Mouse (Mus musculus) kidney, postnatal 0 days (tissue): ENCODE measurements around the gene Nsg2. TPM values are rescaled to one million over a fixed set of nuclear protein-coding genes. Genes with fewer than 3 reads are reported as not detected.

Source experiments
- ATAC-seq: fragments of 200-750 bp; cut with Nextera tagmentation; replicated peaks from 2 replicates; pipeline ENCODE4 v1.8.0; 2017; ENCODE audit warnings: low read depth, moderate number of reproducible peaks, moderate TSS enrichment, moderate library complexity; ENCODE audit not compliant: low FRiP score
- DNase-seq: peaks from one replicate; pipeline ENCODE4 v3.0.0-alpha.2; 2016; ENCODE audit warnings: low spot score
- H3K27ac ChIP-seq: fragments of 300-500 bp; sonication (generic); 2 replicates; pipeline ENCODE4 v1.5.1; 2014; ENCODE audit warnings: mild to moderate bottlenecking
- H3K27me3 ChIP-seq: fragments of 300-500 bp; sonication (generic); 2 replicates; pipeline ENCODE4 v1.6.1; 2014; ENCODE audit warnings: low read length, mixed read lengths; ENCODE audit not compliant: insufficient read depth
- H3K36me3 ChIP-seq: fragments of 300-500 bp; sonication (generic); 2 replicates; pipeline ENCODE4 v1.6.1; 2014; ENCODE audit warnings: low read length, mixed read lengths; ENCODE audit not compliant: insufficient read depth
- H3K4me1 ChIP-seq: fragments of 300-500 bp; sonication (generic); replicated peaks from 2 replicates; pipeline ENCODE4 v1.6.1; 2014; ENCODE audit warnings: antibody characterized with exemption, low read length, mixed read lengths; ENCODE audit not compliant: insufficient read depth
- H3K4me2 ChIP-seq: fragments of 300-500 bp; sonication (generic); 2 replicates; pipeline ENCODE4 v1.6.1; 2014; ENCODE audit warnings: mild to moderate bottlenecking, low read length, moderate library complexity, mixed read lengths
- H3K4me3 ChIP-seq: fragments of 300-500 bp; sonication (generic); replicated peaks from 2 replicates; pipeline ENCODE4 v1.5.1; 2014; ENCODE audit warnings: low read depth, low read length
- H3K9ac ChIP-seq: fragments of 300-500 bp; sonication (generic); 2 replicates; pipeline ENCODE4 v1.6.1; 2014; ENCODE audit warnings: low read depth, low read length
- H3K9me3 ChIP-seq: fragments of 300-500 bp; sonication (generic); replicated peaks from 2 replicates; pipeline ENCODE4 v1.6.1; 2016; ENCODE audit warnings: low read length, inconsistent platforms, mixed read lengths
- CTCF ChIP-seq: IDR thresholded peaks from 2 replicates; pipeline ENCODE4 v1.5.1; 2016; ENCODE audit warnings: antibody characterized with exemption, low read depth, mild to moderate bottlenecking, moderate library complexity
- WGBS: fragments of 180-500 bp; shearing (Covaris S2); extraction: QIAGEN DNeasy Blood & Tissue Kit; methylation state at CpG from one replicate; pipeline ENCODE4 v1.1.7; 2014; 5-methylcytosine and 5-hydroxymethylcytosine counted together
- polyA plus RNA-seq: library from polyadenylated mRNA; unstranded; fragments of >200 nt; fragmentation: Nextera tagmentation; extraction: Ambion mirVana; gene quantifications from 2 replicates; pipeline ENCODE4 v1.2.1, GENCODE M21; 2015

Gene Nsg2
- polyA plus RNA-seq, 1 experiment from 2014 or later = 7.2 TPM

- Histone ChIP-seq H3K4me1 (0 out of 2 replicates have a peak, but pooled peaks cover 3% of the 10 kb centered on the region), H3K4me2 (no peak overlapping the region), H3K27ac (no peak overlapping the region), H3K9ac (no peak overlapping the region), H3K4me3 (no peak overlapping the region), H3K36me3 (no peaks in the 10 kb centered on the region), H3K9me3 (no peaks in the 10 kb centered on the region), H3K27me3 (no peaks in the 10 kb centered on the region)
- DNase-seq = no peak
- ATAC-seq = no peak
- 29% methylated on average over 13 of the region's 13 CpGs for WGBS
- TF ChIP-seq CTCF = no peak
Observed at GRCm38 (mm10) chr11:32009961-32010662, 9.8 kb downstream of the Nsg2 start.

- no peak for ATAC-seq
- no peak overlapping the region for H3K4me2 ChIP-seq
- no peak overlapping the region for H3K4me3 ChIP-seq
- H3K9ac ChIP-seq = no peak overlapping the region
- no peak for DNase-seq
- H3K4me1 ChIP-seq = 0 out of 2 replicates have a peak, but pooled peaks cover 3% of the 10 kb centered on the region
- TF ChIP-seq CTCF = no peak
- H3K27me3 ChIP-seq = no peaks in the 10 kb centered on the region
- 66% methylated on average over 5 of the region's 5 CpGs for WGBS
- no peaks in the 10 kb centered on the region for H3K36me3 ChIP-seq
- no peak overlapping the region for H3K27ac ChIP-seq
- H3K9me3 ChIP-seq = no peaks in the 10 kb centered on the region
Observed at GRCm38 (mm10) chr11:32010663-32010970, 10.4 kb downstream of the Nsg2 start.

GRCm38 (mm10) chr11:32011867-32012603, 11.8 kb downstream of the Nsg2 start:
- no peak overlapping the region for H3K4me2 ChIP-seq
- no peaks in the 10 kb centered on the region for H3K9me3 ChIP-seq
- no peaks in the 10 kb centered on the region for H3K36me3 ChIP-seq
- TF ChIP-seq CTCF = no peak
- H3K9ac ChIP-seq = no peak overlapping the region
- H3K4me1 ChIP-seq = 0 out of 2 replicates have a peak, but pooled peaks cover 3% of the 10 kb centered on the region
- DNase-seq = no peak
- H3K27me3 ChIP-seq = no peaks in the 10 kb centered on the region
- WGBS = 60% methylated on average over 9 of the region's 9 CpGs
- no peak overlapping the region for H3K4me3 ChIP-seq
- no peak for ATAC-seq
- H3K27ac ChIP-seq = 0 out of 2 replicates have a peak overlapping the region, but pooled peaks have one; percentile 25

- Histone ChIP-seq H3K4me2 (no peak overlapping the region), H3K9me3 (no peaks in the 10 kb centered on the region), H3K4me3 (no peak overlapping the region), H3K9ac (no peak overlapping the region), H3K27ac (peak overlapping the region; percentile 25; the same call in 1 of the 2 replicates), H3K4me1 (0 out of 2 replicates have a peak, but pooled peaks cover 3% of the 10 kb centered on the region), H3K36me3 (no peaks in the 10 kb centered on the region), H3K27me3 (no peaks in the 10 kb centered on the region)
- ATAC-seq (peak; percentile 33; the same call in 1 of the 2 replicates), DNase-seq (no peak)
- TF ChIP-seq CTCF = no peak
- 70% methylated on average over 4 of the region's 4 CpGs for WGBS
Observed at GRCm38 (mm10) chr11:32013014-32013427, 12.8 kb downstream of the Nsg2 start.

- WGBS = 92% methylated on average over 1 of the region's 1 CpGs
- Histone ChIP-seq H3K9ac (no peak overlapping the region), H3K36me3 (no peaks in the 10 kb centered on the region), H3K27ac (0 out of 2 replicates have a peak overlapping the region, but pooled peaks have one; percentile 25), H3K4me3 (no peak overlapping the region), H3K9me3 (no peaks in the 10 kb centered on the region), H3K4me1 (0 out of 2 replicates have a peak, but pooled peaks cover 3% of the 10 kb centered on the region), H3K27me3 (no peaks in the 10 kb centered on the region), H3K4me2 (no peak overlapping the region)
- TF ChIP-seq CTCF = no peak
- DNase-seq = no peak
- ATAC-seq = no peak
Observed at GRCm38 (mm10) chr11:32013561-32013960, 13.3 kb downstream of the Nsg2 start.

GRCm38 (mm10) chr11:32018201-32018600, 17.9 kb downstream of the Nsg2 start:
- Histone ChIP-seq H3K9me3 (no peaks in the 10 kb centered on the region), H3K9ac (no peak overlapping the region), H3K27me3 (no peaks in the 10 kb centered on the region), H3K27ac (no peak overlapping the region), H3K4me2 (no peak overlapping the region), H3K4me1 (no peaks in the 10 kb centered on the region), H3K36me3 (no peaks in the 10 kb centered on the region), H3K4me3 (no peak overlapping the region)
- no peak for TF ChIP-seq CTCF
- WGBS = 50% methylated on average over 4 of the region's 4 CpGs
- ATAC-seq = no peak
- DNase-seq = no peak
